Mouse (Mus musculus): Measurements from ENCODE around the gene Agbl4. TPM values are rescaled to one million over a fixed set of nuclear protein-coding genes. Genes with fewer than 3 reads are reported as not detected.

Agbl4 gene
- total RNA-seq, 2 experiments from 2014 or later = 12.5 to 13.0 TPM

GRCm38 (mm10) chr4:111584286-111584685, 1186.8 kb downstream of the Agbl4 start:
- intact Hi-C loops (cut with DNase I) = no loop called here
- no peak for DNase-seq (ENCODE audit: extremely low spot score in 1 of 2, low spot score in 2 of 2)

GRCm38 (mm10) chr4:111588211-111588610, 1190.8 kb downstream of the Agbl4 start:
- intact Hi-C loops (cut with DNase I) = no loop called here
- DNase-seq (ENCODE audit: extremely low spot score in 1 of 2, low spot score in 2 of 2) = no peak

GRCm38 (mm10) chr4:111589467-111590170, 1192.2 kb downstream of the Agbl4 start:
- intact Hi-C loops (cut with DNase I) = no loop called here
- DNase-seq (ENCODE audit: extremely low spot score in 1 of 2, low spot score in 2 of 2) = no peak

- intact Hi-C loops (cut with DNase I) = no loop called here
- no peak for DNase-seq (ENCODE audit: extremely low spot score in 1 of 2, low spot score in 2 of 2)
These were observed 1197.3 kb downstream of the Agbl4 start for GRCm38 (mm10) chr4:111594655-111595295.

- DNase-seq (ENCODE audit: extremely low spot score in 1 of 2, low spot score in 2 of 2) = peak; percentile 51 to 71
- intact Hi-C loops (cut with DNase I) = no loop called here
These were observed 1199.8 kb downstream of the Agbl4 start for GRCm38 (mm10) chr4:111597249-111597661.

- intact Hi-C loops (cut with DNase I) = no loop called here
- no peak for DNase-seq (ENCODE audit: extremely low spot score in 1 of 2, low spot score in 2 of 2)
These were observed 1200.5 kb downstream of the Agbl4 start for GRCm38 (mm10) chr4:111597986-111598385.

GRCm38 (mm10) chr4:111603194-111603593, 1205.7 kb downstream of the Agbl4 start:
- intact Hi-C loops (cut with DNase I) = no loop called here
- DNase-seq (ENCODE audit: extremely low spot score in 1 of 2, low spot score in 2 of 2) = no peak

GRCm38 (mm10) chr4:111607826-111608500, 1210.5 kb downstream of the Agbl4 start:
- DNase-seq (ENCODE audit: extremely low spot score in 1 of 2, low spot score in 2 of 2) = no peak
- intact Hi-C loops (cut with DNase I) = no loop called here

- intact Hi-C loops (cut with DNase I) = no loop called here
- DNase-seq (ENCODE audit: extremely low spot score in 1 of 2, low spot score in 2 of 2) = peak in 1 of 2 experiments; percentile 30
These were observed 1224.4 kb downstream of the Agbl4 start for GRCm38 (mm10) chr4:111621865-111622264.

GRCm38 (mm10) chr4:111624914-111625313, 1227.5 kb downstream of the Agbl4 start:
- intact Hi-C loops (cut with DNase I) = loop anchor here (5.0 kb wide), 1 partner anchor 298 kb away; no protein-coding TSS in a partner anchor
- DNase-seq (ENCODE audit: extremely low spot score in 1 of 2, low spot score in 2 of 2) = no peak

GRCm38 (mm10) chr4:111626118-111626830, 1228.8 kb downstream of the Agbl4 start:
- DNase-seq (ENCODE audit: extremely low spot score in 1 of 2, low spot score in 2 of 2) = peak; percentile 72 to 74
- intact Hi-C loops (cut with DNase I) = loop anchor here (1.0 to 5.0 kb wide), 2 partner anchors 130 to 299 kb away; no protein-coding TSS in a partner anchor

- intact Hi-C loops (cut with DNase I) = no loop called here
These were observed 1235.2 kb downstream of the Agbl4 start for GRCm38 (mm10) chr4:111632615-111633014.

GRCm38 (mm10) chr4:111635538-111636124, 1238.2 kb downstream of the Agbl4 start:
- intact Hi-C loops (cut with DNase I) = no loop called here
- peak in 1 of 2 experiments; percentile 27 for DNase-seq (ENCODE audit: extremely low spot score in 1 of 2, low spot score in 2 of 2)

More at GRCm38 (mm10) chr4:111632615-111633014, 1235.2 kb downstream of the Agbl4 start:
- DNase-seq (ENCODE audit: extremely low spot score in 1 of 2, low spot score in 2 of 2) = no peak

GRCm38 (mm10) chr4:111638948-111639708, 1241.7 kb downstream of the Agbl4 start:
- intact Hi-C loops (cut with DNase I) = no loop called here
- no peak for DNase-seq (ENCODE audit: extremely low spot score in 1 of 2, low spot score in 2 of 2)

GRCm38 (mm10) chr4:111645117-111645830, 1247.8 kb downstream of the Agbl4 start:
- intact Hi-C loops (cut with DNase I) = no loop called here
- peak; percentile 33 to 41 for DNase-seq (ENCODE audit: extremely low spot score in 1 of 2, low spot score in 2 of 2)

- intact Hi-C loops (cut with DNase I) = no loop called here
- DNase-seq (ENCODE audit: extremely low spot score in 1 of 2, low spot score in 2 of 2) = peak; percentile 17 to 20
These were observed 1248.3 kb downstream of the Agbl4 start for GRCm38 (mm10) chr4:111645831-111646166.

GRCm38 (mm10) chr4:111653451-111653850, 1256.0 kb downstream of the Agbl4 start:
- intact Hi-C loops (cut with DNase I) = no loop called here
- no peak for DNase-seq (ENCODE audit: extremely low spot score in 1 of 2, low spot score in 2 of 2)

Measured in left cerebral cortex, postnatal 10 days (tissue).